Mouse (Mus musculus): Measurements from ENCODE around the gene Gm7173.

The Gm7173 gene

DNA sequence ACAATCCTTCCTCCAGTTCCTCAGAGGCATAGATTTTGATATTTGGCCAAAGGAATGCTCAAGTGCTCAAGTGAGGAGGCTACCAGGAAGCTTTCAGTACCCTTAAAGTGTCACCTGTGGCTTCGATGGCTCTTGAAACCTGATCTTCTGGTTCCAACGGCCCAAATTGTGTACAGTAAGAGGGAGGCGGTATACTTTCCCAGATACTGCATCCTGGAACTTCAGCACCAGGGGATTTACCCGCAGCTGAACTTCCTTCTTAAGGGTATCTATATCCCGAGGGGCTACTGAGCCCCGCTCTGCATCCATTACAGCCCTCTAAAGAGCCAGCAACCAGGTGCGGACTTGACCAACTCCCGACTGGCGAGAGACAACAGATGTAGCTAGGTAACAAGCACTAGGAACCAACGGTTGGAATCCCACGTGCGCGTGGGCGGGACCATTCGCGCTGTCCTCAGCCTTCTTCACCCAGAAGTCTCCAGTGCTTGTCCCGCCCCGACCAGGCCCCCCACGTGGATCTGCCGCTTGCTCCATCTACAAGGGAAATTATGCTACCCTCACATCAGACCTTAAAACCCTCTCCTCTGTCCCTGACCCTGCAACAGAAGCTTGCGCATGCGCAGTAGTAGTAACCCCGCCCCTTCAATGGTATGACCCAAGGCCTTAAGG, at the start of gene Gm7173:
Gm7173 (minus strand) TSS at position 309 of the 669 bp plus-strand sequence.
- DNase-seq (ENCODE audit: low read depth in 1 of 2, low spot score in 2 of 2), result no peak

DNA sequence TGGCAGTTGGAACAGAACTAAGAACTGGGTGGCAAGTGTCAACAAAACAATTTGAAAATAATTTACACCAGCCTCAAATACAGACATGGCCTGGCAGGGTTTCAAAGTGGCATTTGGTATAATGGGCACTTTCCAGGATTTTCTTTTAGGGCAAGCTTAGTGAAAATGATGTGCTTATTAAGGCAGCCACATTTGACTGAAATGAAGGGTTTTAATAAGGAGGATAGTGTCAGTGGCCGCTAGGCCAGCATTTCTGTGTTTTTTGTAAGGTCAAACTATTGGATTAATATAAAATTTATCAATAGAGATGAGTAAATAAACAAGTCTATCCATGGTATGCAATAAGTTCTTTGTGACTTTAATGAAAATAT, 546 bp upstream of the Gm7173 start:
- DNase-seq (ENCODE audit: low read depth in 1 of 2, low spot score in 2 of 2), result no peak

- DNase-seq (ENCODE audit: low read depth in 1 of 2, low spot score in 2 of 2), result no peak
Observed at GRCm38 (mm10) chrX:79316790-79317189, 200.3 kb downstream of the Gm7173 start.

All from monocyte, adult 2 months (primary cell).